Mouse (Mus musculus): ENCODE measurements around the gene Coq9.
"Not testable (repeated sequence)": the region's sequence is repeated elsewhere in the genome, so short reads cannot be mapped to it uniquely, and the experiment has no call there.

Gene Coq9

DNA sequence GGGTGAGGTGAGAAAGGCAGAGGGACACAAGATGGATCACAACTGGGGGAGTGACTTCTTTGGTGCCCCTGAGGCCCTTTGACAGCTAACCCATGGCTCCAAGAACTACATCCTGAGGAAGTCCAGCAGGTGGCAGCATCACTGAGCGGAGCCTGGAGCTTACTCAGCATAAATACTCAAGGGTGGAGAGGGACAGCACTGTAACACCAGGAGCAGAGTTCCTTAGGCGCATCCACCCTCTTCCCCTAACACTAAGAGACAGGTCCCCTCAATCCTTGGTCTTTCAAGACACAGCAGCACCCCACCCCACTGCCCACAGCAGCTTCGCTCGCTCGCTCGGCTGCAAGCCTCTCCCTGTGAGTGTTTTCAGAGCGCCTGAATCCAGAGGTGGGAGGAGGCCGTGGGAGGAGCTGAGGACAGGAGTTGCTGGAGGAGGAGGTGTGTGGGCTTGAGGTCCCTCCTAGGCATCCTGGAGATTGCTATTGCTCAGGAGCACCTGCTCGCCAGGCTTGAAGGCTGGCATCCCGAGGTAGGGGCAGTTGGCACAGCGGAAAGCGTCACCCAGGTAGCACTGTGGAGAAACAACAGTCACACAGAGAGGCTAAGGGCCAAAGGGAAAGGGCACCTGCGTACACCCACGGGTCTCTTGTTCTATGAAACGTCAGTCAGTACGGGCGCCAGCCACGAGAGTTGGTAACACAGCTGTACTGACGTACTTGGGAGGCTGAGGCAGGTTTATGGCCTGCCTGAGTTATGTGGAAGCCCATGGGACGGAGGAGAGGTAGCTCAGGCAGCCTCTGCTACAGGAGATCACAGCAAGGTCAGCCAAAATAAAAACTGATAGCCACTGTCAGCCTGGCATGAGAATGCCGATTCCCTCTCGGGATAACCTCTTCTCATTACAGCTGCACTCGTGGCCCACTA is 15.2 kb upstream of the Coq9 start:
- peak; percentile 68 for DNase-seq (ENCODE audit: low spot score)

DNA sequence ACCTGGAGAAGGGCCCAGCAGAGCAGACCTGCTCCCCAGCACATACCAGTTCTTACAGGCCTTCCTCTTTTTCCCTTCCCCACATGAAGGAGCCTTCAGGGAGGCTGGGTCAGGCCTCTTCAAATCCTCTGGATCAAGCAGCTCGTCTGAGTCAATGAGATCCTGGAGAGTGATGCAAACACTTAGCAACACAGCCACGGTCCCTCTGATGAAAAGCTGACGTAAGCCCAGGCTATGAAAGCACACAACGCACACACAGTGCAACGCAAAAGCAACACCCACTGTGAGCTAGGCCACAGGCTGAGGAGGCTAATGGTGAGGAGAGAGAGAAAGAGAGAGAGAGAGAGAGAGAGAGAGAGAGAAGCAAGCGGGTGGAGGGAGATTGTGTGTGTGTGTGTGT is 13.0 kb upstream of the Coq9 start:
- no peak for DNase-seq (ENCODE audit: low spot score)

DNA sequence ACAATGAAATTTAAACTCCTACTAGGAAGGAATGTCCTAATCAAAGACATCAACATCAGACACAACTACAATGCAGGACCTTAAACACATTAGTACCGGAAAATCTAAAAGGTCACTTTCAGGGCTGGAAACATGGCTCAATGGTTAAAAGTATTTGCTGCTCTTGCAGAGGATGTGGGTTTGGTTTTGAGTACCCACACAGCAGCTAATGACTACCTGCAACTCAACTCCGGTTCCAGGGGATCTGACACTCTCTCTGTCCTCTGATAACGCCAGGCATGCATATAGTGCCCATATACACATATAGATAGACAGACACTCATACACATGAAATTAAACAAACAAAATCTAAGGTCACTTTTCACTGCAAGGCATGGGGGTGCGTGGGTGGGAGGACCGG is 11.9 kb upstream of the Coq9 start:
- no peak for DNase-seq (ENCODE audit: low spot score)

DNA sequence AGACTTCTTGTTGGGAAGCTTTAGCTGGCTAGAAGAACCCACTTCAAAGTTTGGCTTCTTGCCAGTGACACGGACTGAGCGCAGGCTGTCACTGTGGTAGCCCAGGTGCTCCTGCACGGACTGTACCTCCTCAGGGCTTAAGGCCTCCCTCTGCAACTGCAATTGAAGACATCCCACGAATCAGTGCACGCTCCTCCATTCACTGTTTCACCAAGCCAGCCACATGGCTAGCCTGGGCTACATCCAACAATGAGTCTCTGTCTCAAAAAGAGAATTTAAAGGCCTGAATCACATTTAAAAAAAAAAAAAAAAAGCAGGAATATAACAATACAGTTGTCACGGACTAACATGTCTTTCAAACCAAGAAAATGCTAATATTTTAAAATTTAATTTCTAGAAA is 9.8 kb upstream of the Coq9 start:
- no peak for DNase-seq (ENCODE audit: low spot score)

GRCm38 (mm10) chr8:94833901-94834405 is 4.2 kb upstream of the Coq9 start:
- not testable (repeated sequence) for DNase-seq (ENCODE audit: low spot score)

GRCm38 (mm10) chr8:94835751-94836150 is 2.4 kb upstream of the Coq9 start:
- DNase-seq (ENCODE audit: low spot score) = not testable (repeated sequence)

DNA sequence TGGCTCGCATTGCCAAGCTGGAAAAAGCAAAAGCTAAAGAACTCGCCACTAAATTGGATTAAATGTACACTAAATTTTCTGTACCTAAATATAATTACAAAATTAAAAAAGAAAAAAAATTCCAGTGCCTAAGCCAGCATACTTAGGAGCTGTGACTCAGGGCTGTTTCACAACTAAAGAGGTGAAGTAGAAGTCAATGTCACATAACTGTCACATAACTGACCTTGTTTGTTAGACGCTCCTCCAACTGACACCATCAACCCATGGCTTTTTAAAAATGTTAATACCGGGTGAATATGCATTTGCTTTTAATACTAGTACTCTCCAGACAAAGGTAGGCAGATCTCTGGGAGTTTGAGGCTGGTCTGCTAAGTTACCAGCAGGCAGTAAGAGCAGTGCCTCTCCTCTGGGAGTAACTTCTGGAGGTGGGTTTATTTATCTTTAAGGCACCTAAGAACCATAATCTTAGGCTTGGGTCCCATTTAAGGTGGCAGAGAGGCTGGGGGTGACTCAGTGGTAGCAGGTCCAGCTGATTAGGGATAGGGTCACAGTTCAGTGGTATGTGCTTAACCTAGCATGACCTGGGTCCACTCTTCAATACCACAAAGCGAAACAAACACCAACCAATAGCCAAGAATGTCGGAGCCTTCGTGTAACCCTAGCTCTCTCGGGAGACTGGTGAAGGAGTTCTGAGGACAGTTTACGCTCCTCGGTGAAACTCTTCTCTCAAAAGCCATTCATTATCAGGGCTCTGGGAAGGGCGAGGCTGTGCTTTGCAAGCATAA is 1.5 kb upstream of the Coq9 start:
- DNase-seq (ENCODE audit: low spot score) = no peak

- DNase-seq (ENCODE audit: low spot score) = peak; percentile 67
These were observed 479 bp downstream of the Coq9 start for GRCm38 (mm10) chr8:94838600-94838999.

DNA sequence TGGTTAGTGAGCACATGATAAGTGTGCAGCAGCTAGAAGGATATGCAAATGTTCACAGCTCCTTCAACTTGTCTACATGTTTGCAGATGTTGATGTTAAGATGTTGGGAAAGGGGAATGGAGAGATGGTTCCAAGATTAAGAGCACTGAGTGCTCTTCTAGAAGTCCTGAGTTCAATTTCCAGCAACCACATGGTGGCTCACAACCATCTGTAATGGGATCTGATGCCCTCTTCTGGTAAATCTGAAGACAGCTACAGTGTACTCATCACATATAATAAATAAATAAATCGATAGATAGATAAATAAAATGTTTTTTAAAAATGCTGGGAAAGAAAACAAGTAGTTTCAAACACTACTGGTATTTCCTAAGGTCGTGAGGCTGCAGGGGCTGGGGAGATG is 3.1 kb downstream of the Coq9 start:
- no peak for DNase-seq (ENCODE audit: low spot score)

- DNase-seq (ENCODE audit: low spot score) = no peak
These were observed 11.9 kb downstream of the Coq9 start for GRCm38 (mm10) chr8:94850049-94850448.

DNA sequence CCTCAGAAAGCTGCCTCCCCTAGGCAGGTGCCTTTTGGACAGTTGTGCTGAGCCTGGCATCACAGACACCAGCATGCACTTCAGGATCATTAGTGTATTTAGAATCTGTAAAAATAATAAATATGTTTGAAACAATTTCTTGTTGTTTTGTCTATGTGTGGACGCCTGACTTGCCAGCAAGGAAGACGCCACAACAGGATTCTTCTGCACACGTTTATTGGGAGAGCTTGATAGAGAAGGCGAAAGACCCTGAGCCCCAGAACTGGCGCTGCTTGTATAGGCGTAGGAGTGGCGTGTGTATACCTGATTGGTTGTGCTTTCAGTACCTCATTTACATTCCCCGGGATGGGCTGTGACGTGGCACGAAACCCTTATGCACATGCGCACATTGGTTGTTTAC is 16.6 kb downstream of the Coq9 start:
- not testable (repeated sequence) for DNase-seq (ENCODE audit: low spot score)

DNA sequence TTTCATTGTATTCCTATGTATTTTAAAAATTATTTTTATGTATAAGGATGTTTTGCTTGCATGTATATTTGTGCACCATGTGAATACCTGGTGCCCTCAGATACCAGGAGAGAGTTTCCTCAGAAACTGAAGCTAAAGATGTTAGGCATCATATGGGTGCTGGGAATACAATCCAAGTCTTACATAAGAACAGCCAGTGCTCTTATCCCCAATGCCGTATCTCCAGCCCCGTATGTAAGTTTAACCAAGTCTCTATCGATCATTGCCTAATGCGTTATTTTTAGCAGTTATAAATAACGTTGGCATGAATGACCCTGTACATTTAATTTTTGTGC is 18.9 kb downstream of the Coq9 start:
- DNase-seq (ENCODE audit: low spot score) = no peak

DNA sequence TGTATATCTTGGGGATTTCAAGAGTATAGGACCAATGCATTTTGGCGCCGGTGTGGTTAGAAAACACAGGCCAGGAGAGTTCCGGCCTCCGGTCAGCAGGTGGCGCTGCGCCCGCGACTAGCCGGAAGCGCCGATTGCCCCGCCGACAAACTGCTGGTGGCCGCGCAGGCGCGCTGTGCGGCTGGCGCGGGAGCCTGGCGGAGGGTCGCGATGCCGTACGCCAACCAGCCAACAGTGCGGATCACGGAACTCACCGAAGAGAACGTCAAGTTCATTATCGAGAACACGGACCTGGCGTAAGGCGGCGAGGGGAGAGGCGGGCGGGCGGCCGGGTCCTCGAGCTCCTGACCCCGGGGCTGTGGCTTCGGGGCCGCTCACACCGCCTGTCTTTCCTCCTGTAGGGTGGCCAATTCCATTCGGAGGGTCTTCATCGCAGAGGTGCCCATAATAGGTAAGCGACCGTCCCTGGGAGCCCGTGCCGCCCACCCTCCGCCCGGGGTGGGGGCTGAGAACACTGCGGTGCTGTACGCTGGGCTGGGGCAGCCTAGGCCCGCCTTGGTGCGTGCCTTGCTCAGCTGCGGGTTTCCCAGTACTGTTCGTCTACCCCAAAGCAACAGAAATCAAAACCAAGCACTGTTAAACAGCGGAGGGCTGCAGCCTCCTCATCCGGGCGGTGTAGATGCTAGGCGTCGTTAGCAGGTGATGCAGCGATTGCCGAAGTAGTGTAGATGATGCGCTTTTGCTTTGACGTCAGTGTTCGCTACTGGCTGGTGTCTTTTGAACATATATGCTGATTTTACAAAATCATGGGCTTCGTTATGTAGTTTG is 19.4 kb downstream of the Coq9 start, which contains the start of gene Polr2c:
Gene Polr2c, plus strand, starts transcription at position 105 of the 828 bp plus-strand sequence.
- peak; percentile 84 for DNase-seq (ENCODE audit: low spot score)

- no peak for DNase-seq (ENCODE audit: low spot score)
These were observed 23.3 kb downstream of the Coq9 start for GRCm38 (mm10) chr8:94861352-94861910.

DNA sequence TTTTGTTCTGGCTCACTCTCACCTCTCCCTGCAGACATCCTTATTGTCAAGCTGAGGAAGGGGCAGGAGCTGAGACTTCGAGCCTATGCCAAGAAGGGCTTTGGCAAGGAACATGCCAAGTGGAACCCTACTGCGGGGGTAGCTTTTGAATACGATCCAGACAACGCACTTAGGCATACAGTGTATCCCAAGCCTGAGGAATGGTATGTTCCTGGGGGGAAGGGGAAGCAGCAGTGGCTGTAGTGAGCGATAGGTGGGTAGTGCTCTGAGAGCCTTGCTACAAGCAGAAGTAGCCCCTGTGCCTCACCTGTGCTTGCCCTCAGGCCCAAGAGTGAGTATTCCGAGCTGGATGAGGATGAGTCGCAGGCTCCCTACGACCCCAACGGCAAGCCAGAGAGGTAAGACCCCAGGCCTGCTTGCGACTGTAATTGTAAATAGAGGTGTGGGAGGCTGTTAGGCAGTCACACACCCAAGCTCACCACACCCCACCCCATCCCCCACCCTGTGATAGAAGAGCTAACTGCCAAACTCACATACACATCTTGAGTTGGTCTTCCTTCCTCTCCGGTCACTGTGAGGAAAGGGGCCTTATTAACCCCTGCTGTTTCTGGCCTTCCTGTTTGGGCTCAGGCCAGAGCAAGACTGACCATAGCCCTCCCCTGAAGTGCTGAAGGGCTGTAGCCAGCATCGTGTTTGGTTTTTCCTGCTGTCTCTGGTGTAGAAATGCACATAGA is 24.5 kb downstream of the Coq9 start:
- no peak for DNase-seq (ENCODE audit: low spot score)

DNA sequence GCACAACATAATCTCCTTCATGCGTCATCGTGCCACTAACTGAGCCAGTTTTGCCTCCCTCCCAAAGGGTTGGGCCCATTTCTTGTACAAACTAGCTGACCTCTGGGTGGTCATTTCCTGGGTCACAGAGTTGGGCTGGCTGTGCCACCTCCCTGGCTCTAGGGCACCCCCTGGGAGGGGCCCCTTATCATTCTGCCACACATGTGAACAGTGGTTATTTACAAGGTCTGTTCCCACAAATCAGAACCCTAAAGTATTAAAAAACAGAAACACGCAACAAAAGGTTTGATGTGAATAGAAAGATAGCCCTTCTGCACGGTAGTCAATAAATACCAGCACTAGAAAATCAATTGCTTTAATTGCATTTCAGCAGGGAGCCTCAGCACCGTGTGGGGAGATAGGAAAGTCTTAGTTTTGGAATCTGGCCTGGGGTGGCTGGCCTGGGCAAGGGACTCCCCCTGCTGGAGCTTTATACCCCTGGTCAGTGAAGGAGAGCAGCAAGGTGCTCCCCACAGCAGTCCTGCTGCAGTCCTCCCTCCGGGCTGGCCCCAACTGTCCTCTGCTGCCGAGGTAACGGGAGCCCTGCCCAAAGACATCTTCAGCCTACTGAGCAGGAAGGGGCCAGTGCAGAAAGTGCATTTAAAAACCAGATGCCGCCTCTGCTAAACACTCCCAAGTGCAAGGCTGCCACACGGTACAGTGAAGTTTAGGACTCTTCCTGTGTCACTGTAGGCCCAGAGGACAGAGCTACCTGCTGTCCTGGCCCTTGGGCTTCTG is 26.0 kb downstream of the Coq9 start:
- no peak for DNase-seq (ENCODE audit: low spot score)

DNA sequence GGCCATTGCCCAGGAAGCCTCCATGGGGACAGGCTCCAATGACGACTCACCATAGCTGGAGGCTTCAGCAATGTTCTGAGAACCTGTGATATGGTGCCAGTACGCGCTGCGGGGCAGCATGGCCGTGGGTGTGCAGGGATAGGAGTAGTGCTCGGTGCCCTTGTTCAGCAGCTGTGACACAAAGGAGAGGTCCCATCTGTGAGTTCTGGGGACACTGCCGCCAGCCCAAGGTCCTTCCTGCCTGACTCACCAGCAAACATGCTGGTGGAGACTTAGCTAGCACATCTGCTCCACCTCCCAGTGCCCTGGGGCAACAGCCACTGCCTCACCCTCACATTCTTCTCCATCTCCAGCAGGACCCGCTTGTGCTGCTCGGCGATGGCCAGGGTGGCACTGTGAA is 27.2 kb downstream of the Coq9 start:
- DNase-seq (ENCODE audit: low spot score) = no peak

GRCm38 (mm10) chr8:94866921-94867320 is 28.8 kb downstream of the Coq9 start:
- no peak for DNase-seq (ENCODE audit: low spot score)

GRCm38 (mm10) chr8:94869146-94869545 is 31.0 kb downstream of the Coq9 start:
- DNase-seq (ENCODE audit: low spot score) = no peak

GRCm38 (mm10) chr8:94870003-94870402 is 31.9 kb downstream of the Coq9 start:
- DNase-seq (ENCODE audit: low spot score) = no peak
